Mouse (Mus musculus): ENCODE data around the gene Duoxa1. TPM values are rescaled to one million over a fixed set of nuclear protein-coding genes. Genes with fewer than 3 reads are reported as not detected.

Duoxa1 gene
- polyA plus RNA-seq, 1 experiment from 2014 or later: not detected

- no peak overlapping the region for H3K4me3 ChIP-seq (ENCODE audit: low read depth, low read length)
- DNase-seq (ENCODE audit: low spot score): peak; percentile 56
- no peak overlapping the region for H3K9ac ChIP-seq (ENCODE audit: low read depth, low read length)
- H3K9me3 ChIP-seq (ENCODE audit: control insufficient read depth, low read length): no peaks in the 10 kb centered on the region
- peaks cover 2% of the 10 kb centered on the region; the same call in 1 of the 2 replicates for H3K4me1 ChIP-seq (replicated peaks; ENCODE audit: control insufficient read depth, insufficient read depth, low read length)
- 9% methylated on average over 9 of the region's 9 CpGs for WGBS
- H3K27ac ChIP-seq (ENCODE audit: low read depth, low read length): no peak overlapping the region
- H3K36me3 ChIP-seq (ENCODE audit: control insufficient read depth, insufficient read depth, low read length): no peaks in the 10 kb centered on the region
- no peak overlapping the region for H3K4me2 ChIP-seq
- peaks cover 88% of the 10 kb centered on the region for H3K27me3 ChIP-seq (replicated peaks; ENCODE audit: control insufficient read depth, insufficient read depth, low read length)
- peak; percentile 62; the same call in 1 of the 2 replicates for ATAC-seq (replicated peaks; ENCODE audit: low FRiP score)
These were observed 10.8 kb downstream of the Duoxa1 start for GRCm38 (mm10) chr2:122302574-122303241.

GRCm38 (mm10) chr2:122301921-122302573, 11.5 kb downstream of the Duoxa1 start:
- H3K4me1 ChIP-seq (replicated peaks; ENCODE audit: control insufficient read depth, insufficient read depth, low read length): peaks cover 2% of the 10 kb centered on the region; the same call in 1 of the 2 replicates
- peak overlapping the region; percentile 63 for H3K4me2 ChIP-seq
- no peaks in the 10 kb centered on the region for H3K36me3 ChIP-seq (ENCODE audit: control insufficient read depth, insufficient read depth, low read length)
- 15% methylated on average over 23 of the region's 23 CpGs for WGBS
- ATAC-seq (replicated peaks; ENCODE audit: low FRiP score): no peak; the same call in 1 of the 2 replicates
- no peaks in the 10 kb centered on the region for H3K9me3 ChIP-seq (ENCODE audit: control insufficient read depth, low read length)
- H3K27me3 ChIP-seq (replicated peaks; ENCODE audit: control insufficient read depth, insufficient read depth, low read length): peaks cover 88% of the 10 kb centered on the region
- DNase-seq (ENCODE audit: low spot score): no peak
- H3K27ac ChIP-seq (ENCODE audit: low read depth, low read length): no peak overlapping the region
- H3K9ac ChIP-seq (ENCODE audit: low read depth, low read length): no peak overlapping the region
- peak overlapping the region; percentile 40; the same call in 1 of the 2 replicates for H3K4me3 ChIP-seq (ENCODE audit: low read depth, low read length)

- WGBS: 2% methylated on average over 48 of the region's 48 CpGs
- H3K27ac ChIP-seq (ENCODE audit: low read depth, low read length): no peak overlapping the region
- DNase-seq (ENCODE audit: low spot score) (peak; percentile 55), ATAC-seq (replicated peaks; ENCODE audit: low FRiP score) (no peak; the same call in 1 of the 2 replicates)
- H3K27me3 ChIP-seq (replicated peaks; ENCODE audit: control insufficient read depth, insufficient read depth, low read length): peaks cover 88% of the 10 kb centered on the region
- H3K9ac ChIP-seq (ENCODE audit: low read depth, low read length): no peak overlapping the region
- peak overlapping the region; percentile 63 for H3K4me2 ChIP-seq
- H3K9me3 ChIP-seq (ENCODE audit: control insufficient read depth, low read length): no peaks in the 10 kb centered on the region
- H3K4me1 ChIP-seq (replicated peaks; ENCODE audit: control insufficient read depth, insufficient read depth, low read length): peaks cover 2% of the 10 kb centered on the region; the same call in 1 of the 2 replicates
- no peaks in the 10 kb centered on the region for H3K36me3 ChIP-seq (ENCODE audit: control insufficient read depth, insufficient read depth, low read length)
- peak overlapping the region; percentile 40 for H3K4me3 ChIP-seq (ENCODE audit: low read depth, low read length)
These were observed 12.2 kb downstream of the Duoxa1 start for GRCm38 (mm10) chr2:122301081-122301920.

GRCm38 (mm10) chr2:122300656-122301020, 12.9 kb downstream of the Duoxa1 start:
- Histone ChIP-seq H3K36me3 (ENCODE audit: control insufficient read depth, insufficient read depth, low read length) (no peaks in the 10 kb centered on the region), H3K9ac (ENCODE audit: low read depth, low read length) (no peak overlapping the region), H3K4me1 (replicated peaks; ENCODE audit: control insufficient read depth, insufficient read depth, low read length) (peaks cover 2% of the 10 kb centered on the region; the same call in 1 of the 2 replicates), H3K4me2 (no peak overlapping the region), H3K9me3 (ENCODE audit: control insufficient read depth, low read length) (no peaks in the 10 kb centered on the region), H3K27me3 (replicated peaks; ENCODE audit: control insufficient read depth, insufficient read depth, low read length) (peaks cover 88% of the 10 kb centered on the region), H3K27ac (ENCODE audit: low read depth, low read length) (no peak overlapping the region), H3K4me3 (ENCODE audit: low read depth, low read length) (no peak overlapping the region)
- ATAC-seq (replicated peaks; ENCODE audit: low FRiP score) (no peak), DNase-seq (ENCODE audit: low spot score) (no peak)
- 5% methylated on average over 14 of the region's 14 CpGs for WGBS

- Histone ChIP-seq H3K4me1 (replicated peaks; ENCODE audit: control insufficient read depth, insufficient read depth, low read length) (peaks cover 2% of the 10 kb centered on the region; the same call in 1 of the 2 replicates), H3K9ac (ENCODE audit: low read depth, low read length) (no peak overlapping the region), H3K27me3 (replicated peaks; ENCODE audit: control insufficient read depth, insufficient read depth, low read length) (peaks cover 89% of the 10 kb centered on the region), H3K27ac (ENCODE audit: low read depth, low read length) (no peak overlapping the region), H3K36me3 (ENCODE audit: control insufficient read depth, insufficient read depth, low read length) (no peaks in the 10 kb centered on the region), H3K4me2 (no peak overlapping the region), H3K4me3 (ENCODE audit: low read depth, low read length) (no peak overlapping the region), H3K9me3 (ENCODE audit: control insufficient read depth, low read length) (no peaks in the 10 kb centered on the region)
- ATAC-seq (replicated peaks; ENCODE audit: low FRiP score): no peak
- 11% methylated on average over 14 of the region's 14 CpGs for WGBS
- no peak for DNase-seq (ENCODE audit: low spot score)
These were observed 13.4 kb downstream of the Duoxa1 start for GRCm38 (mm10) chr2:122299911-122300655.

- no peak for DNase-seq (ENCODE audit: low spot score)
- Histone ChIP-seq H3K27me3 (replicated peaks; ENCODE audit: control insufficient read depth, insufficient read depth, low read length) (peaks cover 90% of the 10 kb centered on the region), H3K9me3 (ENCODE audit: control insufficient read depth, low read length) (no peaks in the 10 kb centered on the region), H3K4me2 (peak within 1 kb of the TSS; percentile 46), H3K9ac (ENCODE audit: low read depth, low read length) (no peak within 1 kb of the TSS), H3K36me3 (ENCODE audit: control insufficient read depth, insufficient read depth, low read length) (no peaks in the 10 kb centered on the region), H3K27ac (ENCODE audit: low read depth, low read length) (no peak within 1 kb of the TSS), H3K4me3 (ENCODE audit: low read depth, low read length) (peak within 1 kb of the TSS; percentile 8), H3K4me1 (replicated peaks; ENCODE audit: control insufficient read depth, insufficient read depth, low read length) (peaks cover 2% of the 10 kb centered on the region; the same call in 1 of the 2 replicates)
- 2% methylated on average over 43 of the region's 43 CpGs for WGBS
- no peak for ATAC-seq (replicated peaks; ENCODE audit: low FRiP score)
These were observed 14.7 kb downstream of the Duoxa1 start, which contains the start of gene Duoxa2 for GRCm38 (mm10) chr2:122298596-122299490. Gene Duoxa2, plus strand, starts transcription at chr2:122298900.

- Histone ChIP-seq H3K9me3 (ENCODE audit: control insufficient read depth, low read length) (no peaks in the 10 kb centered on the region), H3K4me2 (peak within 1 kb of the TSS; percentile 46), H3K4me1 (replicated peaks; ENCODE audit: control insufficient read depth, insufficient read depth, low read length) (peaks cover 2% of the 10 kb centered on the region; the same call in 1 of the 2 replicates), H3K9ac (ENCODE audit: low read depth, low read length) (no peak within 1 kb of the TSS), H3K4me3 (ENCODE audit: low read depth, low read length) (peak within 1 kb of the TSS; percentile 8), H3K27me3 (replicated peaks; ENCODE audit: control insufficient read depth, insufficient read depth, low read length) (peaks cover 95% of the 10 kb centered on the region), H3K36me3 (ENCODE audit: control insufficient read depth, insufficient read depth, low read length) (no peaks in the 10 kb centered on the region), H3K27ac (ENCODE audit: low read depth, low read length) (no peak within 1 kb of the TSS)
- WGBS: 4% methylated on average over 13 of the region's 13 CpGs
- ATAC-seq (replicated peaks; ENCODE audit: low FRiP score): no peak
- DNase-seq (ENCODE audit: low spot score): no peak
These were observed 15.4 kb downstream of the Duoxa1 start, which contains the start of gene Duox2 for GRCm38 (mm10) chr2:122298096-122298499. Gene Duox2, minus strand, starts transcription at chr2:122298449.
